Mouse (Mus musculus) adrenal gland, adult 2 months (tissue): ENCODE data around the gene Mttp. TPM values are rescaled to one million over a fixed set of nuclear protein-coding genes. Genes with fewer than 3 reads are reported as not detected.

Source experiments
- DNase-seq: peaks from one replicate; pipeline ENCODE4 v3.0.0; 2021
- polyA plus RNA-seq: library from polyadenylated mRNA; depleted of rRNA; stranded (reverse); fragments of >200 nt; gene quantifications from 2 replicates; pipeline ENCODE4 v1.2.3, GENCODE M21; 2012; rRNA removed
- total RNA-seq, 2 experiments: library from RNA; stranded (reverse); gene quantifications; 2 replicates each; pipeline ENCODE4 v1.2.3; 2021

The Mttp gene
- total and polyA plus RNA-seq, 3 experiments = 0.51 to 12.6 (median 5.5) TPM

DNA sequence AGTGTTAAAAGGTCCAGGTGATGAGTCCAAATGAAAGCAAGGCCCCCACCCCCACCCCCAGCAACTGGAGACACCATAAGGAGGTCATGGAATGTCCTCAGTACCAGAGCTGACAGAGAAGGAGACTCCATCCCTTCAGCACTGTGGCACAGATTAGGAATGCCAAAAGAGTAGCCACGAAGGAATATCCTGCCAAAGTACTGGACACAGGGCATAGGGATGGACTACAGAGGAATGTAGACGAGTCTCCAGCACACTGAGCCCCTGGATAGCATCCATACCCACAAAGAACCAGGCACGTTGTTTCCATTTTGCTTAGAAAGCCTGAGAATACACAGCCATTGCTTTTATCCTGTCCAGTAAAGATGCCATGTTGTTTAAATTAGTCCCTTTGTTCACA is 93.3 kb downstream of the Mttp start:
- no peak for DNase-seq

DNA sequence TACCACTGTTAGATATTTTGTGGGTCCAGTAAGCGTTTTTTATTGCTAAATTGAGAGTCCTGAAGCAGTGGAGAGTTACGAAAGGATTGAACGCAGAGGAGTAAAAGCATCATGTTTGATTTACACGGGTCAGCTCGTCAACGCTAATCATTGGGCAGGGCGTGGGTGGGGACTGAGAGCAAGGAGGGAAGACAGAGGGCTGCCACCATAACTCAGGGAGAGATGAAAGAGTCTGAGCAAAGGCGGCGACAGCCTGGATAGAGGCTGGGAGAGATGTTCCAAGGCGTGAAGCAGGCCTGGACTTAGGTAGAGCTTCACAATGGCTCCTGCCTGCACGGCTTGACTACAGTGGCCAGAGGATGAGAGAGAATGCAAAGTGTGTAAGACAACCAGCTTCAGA is 94.0 kb downstream of the Mttp start:
- no peak for DNase-seq

DNA sequence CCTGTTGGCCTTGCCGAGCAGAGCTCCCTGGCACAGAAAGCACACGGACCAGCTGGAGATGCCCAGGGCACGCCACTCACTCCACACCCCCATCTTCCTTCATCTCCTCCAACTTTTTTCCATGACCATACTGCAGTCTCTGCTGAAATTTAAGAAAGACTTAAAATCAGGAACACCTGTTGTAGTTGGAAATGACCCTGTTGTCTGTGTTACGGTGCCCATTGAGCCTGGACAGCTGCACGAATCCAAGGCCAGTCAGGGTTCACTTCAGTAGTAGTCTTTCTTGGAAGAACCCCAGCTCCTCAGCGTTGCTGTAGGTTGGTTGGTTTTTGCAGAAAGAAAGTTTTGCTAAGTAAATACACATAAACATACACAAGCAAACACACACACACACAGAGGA is 95.2 kb downstream of the Mttp start:
- no peak for DNase-seq

GRCm38 (mm10) chr3:138043316-138043715 is 101.5 kb downstream of the Mttp start:
- peak; percentile 46 for DNase-seq

GRCm38 (mm10) chr3:138041591-138042301 is 103.0 kb downstream of the Mttp start:
- no peak for DNase-seq

DNA sequence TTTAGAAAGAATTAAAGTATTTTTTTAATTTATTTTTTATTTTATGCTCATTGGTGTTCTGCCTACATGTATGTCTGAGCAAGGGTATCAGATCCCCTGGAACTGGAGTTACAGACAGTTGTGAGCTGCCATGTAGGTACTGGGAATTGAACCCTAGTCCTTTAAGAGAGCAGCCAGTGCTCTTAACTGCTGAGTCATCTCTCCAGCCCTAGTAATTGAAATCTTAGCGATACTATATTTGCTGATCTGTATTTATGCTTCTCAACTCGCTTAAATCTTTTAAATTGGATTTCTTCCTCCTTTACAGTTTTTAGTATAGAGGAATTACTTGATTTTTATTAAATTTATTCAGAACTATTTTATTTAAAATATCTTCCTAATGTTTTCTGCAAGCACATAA is 103.8 kb downstream of the Mttp start:
- DNase-seq = no peak

Other genes with a start within 250 kb of the Mttp start
- 10 to 100 TPM; 69.4 to 69.9 TPM for gene Lamtor3, start 226.5 kb downstream of the Mttp start, total RNA-seq
- gene Lamtor3, start 226.5 kb downstream of the Mttp start, polyA plus RNA-seq = 9.2 and 12.9 TPM in 2 replicates
- 1 to 10 TPM; 3.8 to 4.7 TPM for gene Dapp1, start 163.4 kb downstream of the Mttp start, total RNA-seq
- gene Dapp1, start 163.4 kb downstream of the Mttp start, polyA plus RNA-seq = 1.8 and 2.6 TPM in 2 replicates
- under 1 TPM in 1 of 2 experiments, not detected in 1; 0.06 TPM for gene 1110002E22Rik, start 79.9 kb downstream of the Mttp start, total RNA-seq
- 0.01 TPM in 1 of 2 replicates, not detected in the other for gene 1110002E22Rik, start 79.9 kb downstream of the Mttp start, polyA plus RNA-seq
- not detected for gene Gm5105, start 77.6 kb downstream of the Mttp start, total RNA-seq
- not detected in 2 replicates for gene Gm5105, start 77.6 kb downstream of the Mttp start, polyA plus RNA-seq
- gene Trmt10a, start 1.5 kb downstream of the Mttp start, total RNA-seq = 10 to 100 TPM in 1 of 2 experiments, 1 to 10 TPM in 1; 9.8 to 11.0 TPM
- 0.69 and 1.4 TPM in 2 replicates for gene Trmt10a, start 1.5 kb downstream of the Mttp start, polyA plus RNA-seq
- not detected for gene 4930579F01Rik, start 48.9 kb upstream of the Mttp start, total RNA-seq
- not detected in 2 replicates for gene 4930579F01Rik, start 48.9 kb upstream of the Mttp start, polyA plus RNA-seq
- 10 to 100 TPM in 1 of 2 experiments, 1 to 10 TPM in 1; 8.4 to 61.8 TPM for gene Adh7, start 72.8 kb upstream of the Mttp start, total RNA-seq
- gene Adh7, start 72.8 kb upstream of the Mttp start, polyA plus RNA-seq = 3.9 and 4.4 TPM in 2 replicates
- gene Adh1, start 116.0 kb upstream of the Mttp start, total RNA-seq = 1,000 to 10,000 TPM; 1,828 to 8,328 TPM
- gene Adh1, start 116.0 kb upstream of the Mttp start, polyA plus RNA-seq = 1,650 and 3,116 TPM in 2 replicates
- gene Adh6a, start 168.3 kb upstream of the Mttp start, total RNA-seq = not detected
- not detected in 2 replicates for gene Adh6a, start 168.3 kb upstream of the Mttp start, polyA plus RNA-seq
- under 1 TPM in 1 of 2 experiments, not detected in 1; 0.17 TPM for gene Adh6b, start 196.8 kb upstream of the Mttp start, total RNA-seq
- 0.06 TPM in 1 of 2 replicates, not detected in the other for gene Adh6b, start 196.8 kb upstream of the Mttp start, polyA plus RNA-seq